Mouse (Mus musculus) erythroblast, embryonic 14.5 days (primary cell): Measurements from ENCODE around the gene Pfkfb4.

Source experiments
- GATA1 ChIP-seq: IDR thresholded peaks from 2 replicates; pipeline ENCODE4 v1.6.1; 2012; ENCODE audit warnings: low read length, inconsistent platforms, mixed read lengths
- TAL1 ChIP-seq: IDR thresholded peaks from 3 replicates; pipeline ENCODE4 v1.6.1; 2012; ENCODE audit warnings: low read length, inconsistent platforms, mixed read lengths

GRCm38 (mm10) chr9:108992085-108992469 is 499 bp downstream of the Pfkfb4 start:
- TF ChIP-seq TAL1 (no peak), GATA1 (no peak)
